Mouse (Mus musculus) megakaryocyte, embryonic 14.5 days (primary cell): ENCODE data around the gene Tbkbp1. TPM values are rescaled to one million over a fixed set of nuclear protein-coding genes. Genes with fewer than 3 reads are reported as not detected.

ENCODE experiments used
- H3K27me3 ChIP-seq: replicated peaks from 2 replicates; pipeline ENCODE3; 2012; ENCODE audit warnings: inconsistent platforms
- H3K36me3 ChIP-seq: replicated peaks from 2 replicates; pipeline ENCODE3; 2012; ENCODE audit warnings: low read length, inconsistent platforms, mixed read lengths
- H3K4me1 ChIP-seq: 2 replicates; pipeline ENCODE4 v1.6.1; 2012; ENCODE audit warnings: inconsistent platforms
- H3K4me3 ChIP-seq: replicated peaks from 2 replicates; pipeline ENCODE3; 2012; ENCODE audit warnings: moderate library complexity, mild to moderate bottlenecking, inconsistent platforms
- H3K9me3 ChIP-seq: 2 replicates; pipeline ENCODE4 v1.6.1; 2012; ENCODE audit warnings: inconsistent platforms
- FLI1 ChIP-seq: IDR thresholded peaks from 2 replicates; pipeline ENCODE4 v1.6.1; 2012; ENCODE audit warnings: low read length, inconsistent platforms, mixed read lengths
- GATA1 ChIP-seq: IDR thresholded peaks from 3 replicates; pipeline ENCODE4 v1.6.1; 2012; ENCODE audit warnings: mixed read lengths, low read length, inconsistent platforms, borderline replicate concordance
- polyA plus RNA-seq: library from polyadenylated mRNA; stranded (reverse); fragments of >175 nt; gene quantifications from 2 replicates; pipeline ENCODE4 v1.2.3, GENCODE M21; 2012; ENCODE audit warnings: low replicate concordance; ENCODE audit not compliant: insufficient read depth

Gene Tbkbp1
- polyA plus RNA-seq, 1 experiment = 99.9 TPM

- Histone ChIP-seq H3K4me3 (no peak overlapping the region), H3K36me3 (no peaks in the 10 kb centered on the region), H3K27me3 (peaks cover 79% of the 10 kb centered on the region), H3K4me1 (peaks cover 87% of the 10 kb centered on the region), H3K9me3 (no peaks in the 10 kb centered on the region)
- no peak for TF ChIP-seq FLI1
- no peak for TF ChIP-seq GATA1
These were observed 22.3 kb downstream of the Tbkbp1 start for GRCm38 (mm10) chr11:97128956-97129355.

- Histone ChIP-seq H3K36me3 (no peaks in the 10 kb centered on the region), H3K9me3 (no peaks in the 10 kb centered on the region), H3K27me3 (peaks cover 68% of the 10 kb centered on the region), H3K4me3 (peak overlapping the region; percentile 91), H3K4me1 (peaks cover 85% of the 10 kb centered on the region)
- TF ChIP-seq GATA1 (no peak), FLI1 (no peak)
These were observed 23.6 kb downstream of the Tbkbp1 start for GRCm38 (mm10) chr11:97127470-97128223.

- TF ChIP-seq GATA1 (no peak), FLI1 (no peak)
- Histone ChIP-seq H3K27me3 (peaks cover 68% of the 10 kb centered on the region), H3K4me3 (peak overlapping the region; percentile 91), H3K4me1 (peaks cover 78% of the 10 kb centered on the region), H3K9me3 (no peaks in the 10 kb centered on the region), H3K36me3 (no peaks in the 10 kb centered on the region)
These were observed 24.4 kb downstream of the Tbkbp1 start for GRCm38 (mm10) chr11:97126645-97127468.

- H3K4me1 ChIP-seq = peaks cover 66% of the 10 kb centered on the region
- no peaks in the 10 kb centered on the region for H3K9me3 ChIP-seq
- H3K4me3 ChIP-seq = no peak overlapping the region
- no peaks in the 10 kb centered on the region for H3K36me3 ChIP-seq
- peaks cover 66% of the 10 kb centered on the region for H3K27me3 ChIP-seq
- no peak for TF ChIP-seq FLI1
- TF ChIP-seq GATA1 = no peak
These were observed 26.8 kb downstream of the Tbkbp1 start for GRCm38 (mm10) chr11:97124266-97125036.

GRCm38 (mm10) chr11:97123282-97123890 lies 27.9 kb downstream of the Tbkbp1 start:
- no peaks in the 10 kb centered on the region for H3K9me3 ChIP-seq
- H3K27me3 ChIP-seq = peaks cover 70% of the 10 kb centered on the region
- TF ChIP-seq GATA1 (no peak), FLI1 (no peak)
- H3K4me1 ChIP-seq = peaks cover 55% of the 10 kb centered on the region
- H3K36me3 ChIP-seq = no peaks in the 10 kb centered on the region
- H3K4me3 ChIP-seq = no peak overlapping the region

GRCm38 (mm10) chr11:97120641-97121040 lies 30.7 kb downstream of the Tbkbp1 start:
- Histone ChIP-seq H3K4me3 (no peak overlapping the region), H3K4me1 (peaks cover 32% of the 10 kb centered on the region), H3K36me3 (no peaks in the 10 kb centered on the region), H3K9me3 (no peaks in the 10 kb centered on the region), H3K27me3 (peaks cover 79% of the 10 kb centered on the region)
- TF ChIP-seq GATA1 (no peak), FLI1 (no peak)

- H3K27me3 ChIP-seq = peaks cover 80% of the 10 kb centered on the region
- TF ChIP-seq FLI1 (no peak), GATA1 (no peak)
- H3K4me3 ChIP-seq = no peak overlapping the region
- no peaks in the 10 kb centered on the region for H3K9me3 ChIP-seq
- no peaks in the 10 kb centered on the region for H3K36me3 ChIP-seq
- peaks cover 36% of the 10 kb centered on the region for H3K4me1 ChIP-seq
These were observed 31.1 kb downstream of the Tbkbp1 start for GRCm38 (mm10) chr11:97120221-97120620.

- H3K4me3 ChIP-seq = peak overlapping the region; percentile 82
- no peaks in the 10 kb centered on the region for H3K36me3 ChIP-seq
- TF ChIP-seq FLI1 (no peak), GATA1 (no peak)
- peaks cover 90% of the 10 kb centered on the region for H3K27me3 ChIP-seq
- peaks cover 29% of the 10 kb centered on the region for H3K4me1 ChIP-seq
- H3K9me3 ChIP-seq = no peaks in the 10 kb centered on the region
These were observed 35.5 kb downstream of the Tbkbp1 start for GRCm38 (mm10) chr11:97115797-97116196.

- Histone ChIP-seq H3K4me1 (peaks cover 25% of the 10 kb centered on the region), H3K4me3 (peak within 1 kb of the TSS; percentile 82), H3K9me3 (no peaks in the 10 kb centered on the region), H3K36me3 (no peaks in the 10 kb centered on the region), H3K27me3 (peaks cover 84% of the 10 kb centered on the region)
- no peak for TF ChIP-seq GATA1
These were observed 36.4 kb downstream of the Tbkbp1 start, which contains the start of gene Tbx21 for GRCm38 (mm10) chr11:97114671-97115601. Gene Tbx21, minus strand, starts transcription at chr11:97115331.
